21 mouse cellular contexts compared by ENCODE assay signal in the genomic region with DNA sequence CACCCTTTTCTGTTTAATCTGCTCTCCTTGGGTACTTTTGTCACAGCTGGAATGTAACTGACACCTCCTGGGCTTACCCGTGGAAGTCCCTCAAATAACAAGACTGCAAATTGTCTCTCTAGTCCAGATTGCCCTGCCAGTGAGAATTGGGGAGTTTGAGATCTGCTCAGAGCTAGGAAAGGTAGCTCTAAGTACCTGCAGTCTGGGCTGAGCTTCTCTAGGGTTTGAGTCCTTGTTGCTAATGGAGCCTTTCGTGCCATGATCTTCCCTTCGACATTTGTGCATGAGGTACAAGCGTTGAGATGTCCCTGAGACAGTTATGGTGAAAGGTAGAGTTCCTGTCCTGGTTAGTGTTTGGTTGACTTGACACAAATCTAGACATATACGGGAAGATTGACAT.
DNase-seq lines count a peak whose midpoint lies in the region; ATAC-seq and TF ChIP-seq lines count a peak whose summit lies in the region.
"Had no signal": no experiment of that assay in that cellular context is flagged by ENCODE, and none has a peak within 500 bp of the region (broad histone marks: within the 10 kb centered on the region; RNA-seq: fewer than 3 reads in every experiment).

No protein-coding gene starts in this region.

- H3K9ac ChIP-seq in midbrain, embryonic 11.5 days (ENCODE audit: low read length): no peak overlapping the region
- no peak overlapping the region for H3K9ac ChIP-seq in midbrain, postnatal 0 days (replicated peaks; ENCODE audit: low read length, poor library complexity, severe bottlenecking)

- H3K36me3 ChIP-seq in midbrain, embryonic 11.5 days (ENCODE audit: control insufficient read depth, insufficient read depth, low read length): no peaks in the 10 kb centered on the region
- H3K36me3 ChIP-seq in midbrain, postnatal 0 days (ENCODE audit: insufficient read depth, low read length): no peaks in the 10 kb centered on the region

- no peaks in the 10 kb centered on the region for H3K4me1 ChIP-seq in midbrain, embryonic 11.5 days (ENCODE audit: control insufficient read depth, insufficient read depth, low read length)
- H3K4me1 ChIP-seq in midbrain, postnatal 0 days (ENCODE audit: insufficient read depth, low read length): no peaks in the 10 kb centered on the region

- H3K9me3 ChIP-seq in midbrain, embryonic 11.5 days (ENCODE audit: control insufficient read depth, low read length): no peaks in the 10 kb centered on the region
- no peaks in the 10 kb centered on the region for H3K9me3 ChIP-seq in midbrain, postnatal 0 days (ENCODE audit: low read length)
- H3K9me3 ChIP-seq: G1E had no signal

- no peak overlapping the region for H3K4me2 ChIP-seq in midbrain, embryonic 11.5 days
- H3K4me2 ChIP-seq in midbrain, postnatal 0 days (ENCODE audit: low read depth, low read length, poor library complexity, severe bottlenecking): no peak overlapping the region

- no peaks in the 10 kb centered on the region for H3K27me3 ChIP-seq in midbrain, embryonic 11.5 days (ENCODE audit: control insufficient read depth, insufficient read depth, low read length)
- H3K27me3 ChIP-seq in midbrain, postnatal 0 days (ENCODE audit: insufficient read depth, low read length): no peaks in the 10 kb centered on the region
- H3K27me3 ChIP-seq: CH12.LX, Patski had no signal

- H3K4me3 ChIP-seq in left cerebral cortex, adult 2 months: no peak overlapping the region
- H3K4me3 ChIP-seq in midbrain, embryonic 11.5 days (ENCODE audit: low read depth, low read length): no peak overlapping the region
- H3K4me3 ChIP-seq in midbrain, postnatal 0 days (ENCODE audit: low read depth, low read length): no peak overlapping the region

- intact Hi-C loops in left cerebral cortex, adult 2 months (cut with DNase I): no loop called here

- no peak for TF ChIP-seq CTCF in left cerebral cortex, adult 2 months (IDR thresholded peaks at IDR 0.05)
- no peak for TF ChIP-seq CTCF in midbrain, postnatal 0 days (IDR thresholded peaks at IDR 0.05)

- H3K27ac ChIP-seq in left cerebral cortex, adult 2 months: peak overlapping the region; percentile 3; the same call in 1 of the 2 replicates
- no peak overlapping the region for H3K27ac ChIP-seq in midbrain, embryonic 11.5 days (ENCODE audit: low read depth, low read length)
- H3K27ac ChIP-seq in midbrain, postnatal 0 days (ENCODE audit: low read depth, low read length): no peak overlapping the region

- WGBS in midbrain, embryonic 11.5 days: 87% methylated on average over 5 of the region's 5 CpGs
- WGBS in midbrain, postnatal 0 days: 86% methylated on average over 5 of the region's 5 CpGs

- peak; percentile 71 for DNase-seq in heart, adult 11 months
- DNase-seq in heart, adult 9 months (ENCODE audit: low spot score in 2 of 2): no peak
- DNase-seq in left cerebral cortex, adult 2 months (ENCODE audit: extremely low spot score in 1 of 2, low spot score in 2 of 2): no peak
- no peak for DNase-seq in left cerebral cortex, adult 18-20 months (ENCODE audit: low spot score in 2 of 2)
- peak; percentile 62 for DNase-seq in midbrain, embryonic 11.5 days (ENCODE audit: low spot score, missing footprints)
- DNase-seq in midbrain, postnatal 0 days (ENCODE audit: low spot score): no peak
- DNase-seq: adrenal gland, adult 2 months; adrenal gland, adult 8-10 months; adrenal gland, postnatal 10 days; adrenal gland, postnatal 14 days; adrenal gland, postnatal 25 days; adrenal gland, postnatal 36 days; B cell, adult 2 months; cerebellum, adult 11 months; cerebellum, adult 11-12 months; cerebellum, adult 18-20 months had no signal

- ATAC-seq in midbrain, embryonic 11.5 days (ENCODE audit: low FRiP score): no peak
- ATAC-seq in midbrain, postnatal 0 days (ENCODE audit: low FRiP score): no peak
- ATAC-seq: activated CD4-positive, CD25-positive, alpha-beta regulatory T cell, adult 4 months; CD4-positive, CD25-positive, alpha-beta regulatory T cell, adult 4 months; Patski had no signal

Comparison
In these comparisons a context has a peak if more than half of its experiments do, and no peak if none do; other contexts are left out.
1. DNase-seq: peak in heart, adult 11 months (single experiment) and midbrain, embryonic 11.5 days (single experiment); none in heart, adult 9 months (0 of 2), left cerebral cortex, adult 2 months (0 of 2), left cerebral cortex, adult 18-20 months (0 of 2) and midbrain, postnatal 0 days (single experiment).